Mouse (Mus musculus) CD4-positive, CD25-positive, alpha-beta regulatory T cell, adult 4 months (primary cell): ENCODE measurements at regions not wholly inside any gene's neighbourhood (a gene's known extent, or its start where the extent isn't known, plus 50 kb on each side); places are given as distances from the start of the nearest gene placed in this dataset.

ENCODE experiments used
- ATAC-seq: one replicate; pipeline ENCODE4 v1.8.0; 2017

- no peak for ATAC-seq
Measured at GRCm38 (mm10) chr12:39086285-39086684, 307.1 kb downstream of the Etv1 start.

GRCm38 (mm10) chr12:39094638-39095230 is 315.6 kb downstream of the Etv1 start:
- ATAC-seq, result no peak

GRCm38 (mm10) chr12:39123391-39124095 is 344.4 kb downstream of the Etv1 start:
- ATAC-seq, result no peak

GRCm38 (mm10) chr12:39154689-39155088 is 375.5 kb downstream of the Etv1 start:
- no peak for ATAC-seq

GRCm38 (mm10) chr12:39176958-39177357 is 397.8 kb downstream of the Etv1 start:
- ATAC-seq, result no peak

GRCm38 (mm10) chr12:39224073-39224472 is 444.9 kb downstream of the Etv1 start:
- ATAC-seq, result no peak

- no peak for ATAC-seq
Measured at GRCm38 (mm10) chr12:39256605-39257004, 477.4 kb downstream of the Etv1 start.

- ATAC-seq, result no peak
Measured at GRCm38 (mm10) chr12:39257571-39257970, 478.4 kb downstream of the Etv1 start.

- no peak for ATAC-seq
Measured at GRCm38 (mm10) chr12:39289676-39290075, 510.5 kb downstream of the Etv1 start.

- no peak for ATAC-seq
Measured at GRCm38 (mm10) chr12:39301351-39302212, 522.4 kb downstream of the Etv1 start.

- ATAC-seq, result no peak
Measured at GRCm38 (mm10) chr12:39302213-39302591, 523.0 kb downstream of the Etv1 start.

- no peak for ATAC-seq
Measured at GRCm38 (mm10) chr12:39307746-39308145, 528.6 kb downstream of the Etv1 start.

- ATAC-seq, result no peak
Measured at GRCm38 (mm10) chr12:39309905-39310304, 530.7 kb downstream of the Etv1 start.

GRCm38 (mm10) chr12:39317229-39317628 is 538.0 kb downstream of the Etv1 start:
- no peak for ATAC-seq

- no peak for ATAC-seq
Measured at GRCm38 (mm10) chr12:39321453-39321852, 542.3 kb downstream of the Etv1 start.

GRCm38 (mm10) chr12:39326157-39326556 is 547.0 kb downstream of the Etv1 start:
- no peak for ATAC-seq

GRCm38 (mm10) chr12:39326668-39327299 is 547.6 kb downstream of the Etv1 start:
- ATAC-seq, result no peak

GRCm38 (mm10) chr12:39328377-39328776 is 549.2 kb downstream of the Etv1 start:
- ATAC-seq, result no peak

GRCm38 (mm10) chr12:39339101-39339538 is 559.9 kb downstream of the Etv1 start:
- ATAC-seq, result no peak

- ATAC-seq, result no peak
Measured at GRCm38 (mm10) chr12:39341751-39342271, 562.6 kb downstream of the Etv1 start.

- no peak for ATAC-seq
Measured at GRCm38 (mm10) chr12:39342327-39342726, 563.1 kb downstream of the Etv1 start.

- no peak for ATAC-seq
Measured at GRCm38 (mm10) chr12:39371480-39372245, 592.5 kb downstream of the Etv1 start.
